In the genomic region with DNA sequence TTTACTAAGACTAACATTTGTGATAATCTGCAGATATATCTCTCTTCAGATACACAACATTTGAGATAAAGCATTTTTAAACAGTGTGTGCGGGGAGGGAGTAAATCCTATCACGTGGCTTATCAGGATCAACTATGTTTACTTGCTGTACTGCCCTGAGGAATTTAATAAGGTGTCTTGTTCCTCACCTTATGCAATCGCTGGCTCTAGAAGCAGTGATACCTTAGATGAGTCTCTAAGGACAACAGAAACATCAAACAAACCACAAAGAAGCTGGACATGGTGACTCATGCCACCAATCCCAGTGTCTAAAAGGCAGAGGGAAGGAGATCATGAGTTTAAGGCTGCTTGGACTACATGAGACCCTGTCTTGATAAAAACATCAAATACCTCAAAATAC, we compare ENCODE assay signal across 24 mouse cellular contexts. TPM values are rescaled to one million over a fixed set of nuclear protein-coding genes. Genes with fewer than 3 reads are reported as not detected.
DNase-seq lines count a peak whose midpoint lies in the region; ATAC-seq and TF ChIP-seq lines count a peak whose summit lies in the region.
"Had no signal": no experiment of that assay in that cellular context is flagged by ENCODE, and none has a peak within 500 bp of the region (broad histone marks: within the 10 kb centered on the region; RNA-seq: fewer than 3 reads in every experiment).

No protein-coding gene starts in this region.

- peaks cover 25% of the 10 kb centered on the region for H3K36me3 ChIP-seq in heart, embryonic 12.5 days
- peaks cover 26% of the 10 kb centered on the region for H3K36me3 ChIP-seq in myocyte (ENCODE audit: control insufficient read depth, insufficient read depth)
- 0 out of 2 replicates have a peak, but pooled peaks cover 8% of the 10 kb centered on the region for H3K36me3 ChIP-seq in midbrain, embryonic 15.5 days (replicated peaks)

- H3K4me1 ChIP-seq in heart, embryonic 12.5 days (replicated peaks) = peaks cover 47% of the 10 kb centered on the region
- peaks cover 60% of the 10 kb centered on the region for H3K4me1 ChIP-seq in midbrain, embryonic 15.5 days

- H3ac ChIP-seq in myocyte (ENCODE audit: control insufficient read depth, insufficient read length) = no peak overlapping the region

- H3K79me2 ChIP-seq in myocyte (ENCODE audit: control insufficient read depth, insufficient read depth) = peaks cover 95% of the 10 kb centered on the region

- H3K27me3 ChIP-seq in heart, embryonic 12.5 days (replicated peaks) = no peaks in the 10 kb centered on the region
- no peaks in the 10 kb centered on the region for H3K27me3 ChIP-seq in myocyte (ENCODE audit: control insufficient read depth, insufficient read depth, insufficient read length)
- H3K27me3 ChIP-seq in midbrain, embryonic 15.5 days (replicated peaks) = no peaks in the 10 kb centered on the region
- H3K27me3 ChIP-seq: embryonic facial prominence, embryonic 13.5 days; forebrain, embryonic 15.5 days; heart, embryonic 15.5 days had no signal

- H3K9ac ChIP-seq in heart, embryonic 12.5 days = no peak overlapping the region
- no peak overlapping the region for H3K9ac ChIP-seq in midbrain, embryonic 15.5 days
- H3K9ac ChIP-seq: embryonic facial prominence, embryonic 13.5 days; forebrain, embryonic 15.5 days; heart, embryonic 15.5 days; hindbrain, embryonic 14.5 days had no signal

- no peak for ATAC-seq in heart, embryonic 12.5 days (ENCODE audit: insufficient number of reproducible peaks, low FRiP score)
- ATAC-seq in midbrain, embryonic 15.5 days (replicated peaks) = no peak
- ATAC-seq: forebrain, embryonic 15.5 days; intestine, embryonic 16.5 days had no signal

- WGBS in heart, embryonic 12.5 days = 65% methylated on average over 3 of the region's 3 CpGs
- WGBS in midbrain, embryonic 15.5 days = 83% methylated on average over 3 of the region's 3 CpGs

- no peak overlapping the region for H3K4me3 ChIP-seq in heart, embryonic 12.5 days
- H3K4me3 ChIP-seq in myocyte = no peak overlapping the region
- H3K4me3 ChIP-seq in midbrain, embryonic 15.5 days = no peak overlapping the region
- H3K4me3 ChIP-seq: embryonic facial prominence, embryonic 13.5 days; forebrain, embryonic 10.5 days; forebrain, embryonic 15.5 days; heart, embryonic 10.5 days; heart, embryonic 15.5 days had no signal

- peak; percentile 80 for DNase-seq in heart, adult 11 months
- DNase-seq in 416B (ENCODE audit: low read depth) (peak; percentile 66), NIH3T3 (ENCODE audit: low read depth) (peak; percentile 45)
- DNase-seq in layer of hippocampus, adult 11-12 months (ENCODE audit: low spot score) = no peak
- no peak for DNase-seq in left cerebral cortex, adult 11 months (ENCODE audit: low spot score)
- DNase-seq: adrenal gland, adult 2 months; adrenal gland, postnatal 25 days; cerebellum, adult 18-20 months; cerebellum, adult 9-11 months; cerebellum, postnatal 36 days; gastrocnemius, postnatal 36 days; heart, adult 18-20 months; heart, postnatal 14 days; kidney, adult 2 months had no signal

- H3K4me2 ChIP-seq in heart, embryonic 12.5 days = no peak overlapping the region
- peak overlapping the region; percentile 14 for H3K4me2 ChIP-seq in myocyte (ENCODE audit: low read depth)
- no peak overlapping the region for H3K4me2 ChIP-seq in midbrain, embryonic 15.5 days
- H3K4me2 ChIP-seq: embryonic facial prominence, embryonic 13.5 days; forebrain, embryonic 15.5 days; heart, embryonic 15.5 days; hindbrain, embryonic 14.5 days had no signal

- no peaks in the 10 kb centered on the region for H3K9me3 ChIP-seq in heart, embryonic 12.5 days (replicated peaks)
- no peaks in the 10 kb centered on the region for H3K9me3 ChIP-seq in midbrain, embryonic 15.5 days
- H3K9me3 ChIP-seq: embryonic facial prominence, embryonic 13.5 days; forebrain, embryonic 10.5 days; forebrain, embryonic 15.5 days; heart, embryonic 10.5 days; heart, embryonic 15.5 days had no signal

- no peak for TF ChIP-seq POLR2A in myocyte (IDR thresholded peaks at IDR 0.05; ENCODE audit: insufficient read length, low read depth)

- no peak overlapping the region for H3K27ac ChIP-seq in heart, embryonic 12.5 days (ENCODE audit: poor library complexity, severe bottlenecking)
- no peak overlapping the region for H3K27ac ChIP-seq in midbrain, embryonic 15.5 days
- H3K27ac ChIP-seq: embryonic facial prominence, embryonic 13.5 days; forebrain, embryonic 10.5 days; forebrain, embryonic 15.5 days; heart, embryonic 10.5 days; heart, embryonic 15.5 days; hindbrain, embryonic 14.5 days had no signal

TF ChIP-seq in myocyte, 11 proteins besides CTCF, POLR2A, EP300 and RAD21:
- peak; percentile 73 for TF ChIP-seq CEBPB (IDR thresholded peaks at IDR 0.05; ENCODE audit: insufficient read depth, poor library complexity, severe bottlenecking)
- peak; percentile 49 for TF ChIP-seq USF1 (IDR thresholded peaks at IDR 0.05; ENCODE audit: low read depth)
- TF ChIP-seq E2F4 (IDR thresholded peaks at IDR 0.05; ENCODE audit: insufficient read depth) = no peak
- no peak for TF ChIP-seq POLR2AphosphoS2 (IDR thresholded peaks at IDR 0.05; ENCODE audit: insufficient read length, low read depth)

RNA-seq across cellular contexts. Expression of a gene that starts 11.2 kb away (rescaled TPM):
- polyA plus RNA-seq in heart, embryonic 12.5 days (2016; fragmentation: Nextera tagmentation; extraction: Ambion mirVana) = 69.2 and 73.6 TPM in 2 replicates
- polyA plus RNA-seq in myocyte (2012; fragmentation: generic; extraction: Trizol) = 9.0 TPM
- 181 and 182 TPM in 2 replicates for polyA plus RNA-seq in midbrain, embryonic 15.5 days (2015; fragmentation: Nextera tagmentation; extraction: Ambion mirVana)

Comparison
In these comparisons a context has a peak if more than half of its experiments do, and no peak if none do; other contexts are left out.
1. DNase-seq: peak in heart, adult 11 months (single experiment), 416B (single experiment) and NIH3T3 (single experiment); none in layer of hippocampus, adult 11-12 months (single experiment) and left cerebral cortex, adult 11 months (single experiment).